Mouse (Mus musculus): Measurements from ENCODE around the gene Cmtm3.

GRCm38 (mm10) chr8:104294396-104294795 lies 44.8 kb upstream of the Cmtm3 start:
- TF ChIP-seq CTCF (IDR thresholded peaks at IDR 0.05; ENCODE audit: borderline replicate concordance, insufficient read depth, low read length) = no peak
- no peak for TF ChIP-seq POLR2A (IDR thresholded peaks at IDR 0.05; ENCODE audit: low read depth, low read length)
